Mouse (Mus musculus): ENCODE measurements around the gene Stoml1.

GRCm38 (mm10) chr9:58231746-58232145 is 21.2 kb upstream of the Stoml1 start:
- no peak for TF ChIP-seq POLR2A (IDR thresholded peaks at IDR 0.05; ENCODE audit: borderline replicate concordance, insufficient read depth, low read length)
- TF ChIP-seq CTCF (IDR thresholded peaks at IDR 0.05; ENCODE audit: borderline replicate concordance, insufficient read depth, low read depth, low read length): no peak
